8 mouse cellular contexts compared by ENCODE assay signal in genomic region chr9:72111622-72112550, GRCm38 (mm10). TPM values are rescaled to one million over a fixed set of nuclear protein-coding genes. Genes with fewer than 3 reads are reported as not detected.
DNase-seq lines count a peak whose midpoint lies in the region; ATAC-seq lines count a peak whose summit lies in the region.

Tcf12 (minus strand) TSS chr9:72111871.

- no peaks in the 10 kb centered on the region for H3K9me3 ChIP-seq in hindbrain, embryonic 15.5 days

- peak within 1 kb of the TSS; percentile 99 for H3K4me3 ChIP-seq in hindbrain, embryonic 15.5 days

- H3K4me1 ChIP-seq in hindbrain, embryonic 15.5 days (replicated peaks), result peaks cover 29% of the 10 kb centered on the region

- 2% methylated on average over 88 of the region's 88 CpGs for WGBS in hindbrain, embryonic 15.5 days

- H3K36me3 ChIP-seq in hindbrain, embryonic 15.5 days, result 0 out of 2 replicates have a peak, but pooled peaks cover 7% of the 10 kb centered on the region

- peak; percentile 96 for DNase-seq in ZHBTc4 (ENCODE audit: low read depth, low spot score)
- peak; percentile 46 to 84 for DNase-seq in cerebellum, postnatal 4 days (ENCODE audit: low spot score in 2 of 2)
- DNase-seq in gastrocnemius, adult 18-20 months (ENCODE audit: low spot score), result peak; percentile 81
- DNase-seq in left cerebral cortex, adult 18-20 months (ENCODE audit: low spot score in 2 of 2), result peak; percentile 74 to 88
- peak; percentile 91 to 96 for DNase-seq in lung, postnatal 4 days
- peak; percentile 97 for DNase-seq in retina, postnatal 1 day
- DNase-seq in urinary bladder, adult 18-20 months (ENCODE audit: low spot score in 2 of 2), result peak; percentile 77 to 83

- peak within 1 kb of the TSS; percentile 98 for H3K27ac ChIP-seq in hindbrain, embryonic 15.5 days (replicated peaks)

- H3K4me2 ChIP-seq in hindbrain, embryonic 15.5 days, result peak within 1 kb of the TSS; percentile 60

- peak within 1 kb of the TSS; percentile 99 for H3K9ac ChIP-seq in hindbrain, embryonic 15.5 days

- ATAC-seq in hindbrain, embryonic 15.5 days (ENCODE audit: low FRiP score, low read depth), result peak; percentile 82

- no peaks in the 10 kb centered on the region for H3K27me3 ChIP-seq in hindbrain, embryonic 15.5 days

RNA-seq across cellular contexts. Expression of gene Tcf12, which starts in this region (rescaled TPM):
- total RNA-seq in gastrocnemius, adult 18-20 months (2021), result 10 to 100 TPM; 22.4 to 29.2 TPM
- polyA plus RNA-seq in hindbrain, embryonic 15.5 days (2015; fragmentation: Nextera tagmentation; extraction: Ambion mirVana), result 72.4 and 73.4 TPM in 2 replicates
- total RNA-seq in left cerebral cortex, adult 18-20 months (2021), result 10 to 100 TPM; 36.8 to 43.7 TPM

Comparison
In these comparisons a context has a peak if more than half of its experiments do, and no peak if none do; other contexts are left out.
1. Peak in every context shown above with its lines: DNase-seq, ATAC-seq, H3K4me3 ChIP-seq and H3K27ac ChIP-seq.